Mouse (Mus musculus) megakaryocyte, embryonic 14.5 days (primary cell): ENCODE results near the gene Drd2. TPM values are rescaled to one million over a fixed set of nuclear protein-coding genes. Genes with fewer than 3 reads are reported as not detected.

Source experiments
- H3K27me3 ChIP-seq: replicated peaks from 2 replicates; pipeline ENCODE3; 2012; ENCODE audit warnings: inconsistent platforms
- H3K36me3 ChIP-seq: replicated peaks from 2 replicates; pipeline ENCODE3; 2012; ENCODE audit warnings: low read length, inconsistent platforms, mixed read lengths
- H3K4me1 ChIP-seq: 2 replicates; pipeline ENCODE4 v1.6.1; 2012; ENCODE audit warnings: inconsistent platforms
- H3K4me3 ChIP-seq: replicated peaks from 2 replicates; pipeline ENCODE3; 2012; ENCODE audit warnings: moderate library complexity, mild to moderate bottlenecking, inconsistent platforms
- H3K9me3 ChIP-seq: 2 replicates; pipeline ENCODE4 v1.6.1; 2012; ENCODE audit warnings: inconsistent platforms
- FLI1 ChIP-seq: IDR thresholded peaks from 2 replicates; pipeline ENCODE4 v1.6.1; 2012; ENCODE audit warnings: low read length, inconsistent platforms, mixed read lengths
- GATA1 ChIP-seq: IDR thresholded peaks from 3 replicates; pipeline ENCODE4 v1.6.1; 2012; ENCODE audit warnings: mixed read lengths, low read length, inconsistent platforms, borderline replicate concordance
- polyA plus RNA-seq: library from polyadenylated mRNA; stranded (reverse); fragments of >175 nt; gene quantifications from 2 replicates; pipeline ENCODE4 v1.2.3, GENCODE M21; 2012; ENCODE audit warnings: low replicate concordance; ENCODE audit not compliant: insufficient read depth

Gene Drd2
- polyA plus RNA-seq, 1 experiment, result 0.09 TPM

DNA sequence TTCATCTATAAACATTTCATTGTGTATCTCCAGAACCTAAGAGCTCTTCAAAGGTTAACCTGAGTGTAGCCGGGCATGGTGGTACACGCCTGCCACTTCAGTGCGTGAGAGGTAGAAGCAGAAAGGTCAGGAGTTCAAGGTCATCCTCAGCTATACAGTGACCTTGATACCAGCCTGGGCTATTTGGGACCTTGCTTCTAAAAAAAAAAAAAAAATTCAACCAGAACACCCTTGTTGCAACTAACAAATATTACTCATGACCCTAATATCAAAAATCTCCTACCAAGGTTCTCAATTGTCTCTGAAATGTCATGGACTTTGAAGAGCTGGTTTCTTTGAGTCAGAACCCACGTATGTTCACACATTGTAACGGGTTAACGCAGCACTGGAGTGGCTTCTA lies 44.4 kb downstream of the Drd2 start:
- Histone ChIP-seq H3K9me3 (no peaks in the 10 kb centered on the region), H3K4me3 (no peak overlapping the region), H3K4me1 (no peaks in the 10 kb centered on the region), H3K36me3 (no peaks in the 10 kb centered on the region), H3K27me3 (no peaks in the 10 kb centered on the region)
- TF ChIP-seq FLI1 (no peak), GATA1 (no peak)

DNA sequence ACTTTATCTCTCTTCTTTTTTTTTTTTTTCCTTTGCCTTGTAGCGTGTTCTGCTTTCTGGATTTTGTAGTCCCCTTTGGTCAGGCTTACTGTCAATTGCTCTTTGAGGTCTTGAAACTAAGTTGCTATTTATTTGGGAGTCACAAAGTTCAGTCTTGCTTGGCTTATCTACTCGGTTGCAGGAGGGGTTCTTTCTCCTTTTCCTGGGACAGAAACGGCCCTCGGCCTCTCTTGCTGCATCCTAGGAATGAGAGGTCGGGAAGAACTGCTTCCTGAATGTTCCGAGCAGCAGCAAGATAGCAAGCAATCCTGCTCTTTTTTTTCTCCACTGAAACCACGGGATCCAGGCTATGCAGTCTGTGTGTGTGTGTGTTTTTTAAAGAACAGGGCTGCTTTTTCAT lies 44.9 kb downstream of the Drd2 start:
- TF ChIP-seq FLI1 (no peak), GATA1 (no peak)
- Histone ChIP-seq H3K9me3 (no peaks in the 10 kb centered on the region), H3K4me1 (no peaks in the 10 kb centered on the region), H3K36me3 (no peaks in the 10 kb centered on the region), H3K27me3 (no peaks in the 10 kb centered on the region), H3K4me3 (no peak overlapping the region)

DNA sequence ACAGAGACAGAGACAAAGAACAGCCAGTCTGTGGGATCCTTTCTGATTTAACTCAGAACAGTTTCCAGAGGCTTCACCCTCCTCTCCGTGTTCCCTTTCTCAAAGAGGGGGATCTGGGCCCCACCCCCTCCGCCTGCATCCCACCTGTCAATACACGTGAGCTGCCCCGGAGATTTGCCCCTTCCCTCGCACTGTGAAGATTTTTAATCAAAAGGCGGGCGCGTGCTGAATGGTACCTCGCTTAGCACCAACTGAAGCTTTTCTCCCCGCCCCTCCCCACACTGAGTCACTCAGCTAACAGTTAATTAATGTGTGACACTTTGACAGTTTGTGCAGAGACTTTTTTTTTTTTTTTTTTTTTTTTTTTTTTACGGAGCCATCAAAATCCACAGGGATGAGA lies 45.7 kb downstream of the Drd2 start:
- TF ChIP-seq FLI1 (no peak), GATA1 (no peak)
- Histone ChIP-seq H3K27me3 (no peaks in the 10 kb centered on the region), H3K36me3 (no peaks in the 10 kb centered on the region), H3K4me1 (no peaks in the 10 kb centered on the region), H3K4me3 (no peak overlapping the region), H3K9me3 (no peaks in the 10 kb centered on the region)

DNA sequence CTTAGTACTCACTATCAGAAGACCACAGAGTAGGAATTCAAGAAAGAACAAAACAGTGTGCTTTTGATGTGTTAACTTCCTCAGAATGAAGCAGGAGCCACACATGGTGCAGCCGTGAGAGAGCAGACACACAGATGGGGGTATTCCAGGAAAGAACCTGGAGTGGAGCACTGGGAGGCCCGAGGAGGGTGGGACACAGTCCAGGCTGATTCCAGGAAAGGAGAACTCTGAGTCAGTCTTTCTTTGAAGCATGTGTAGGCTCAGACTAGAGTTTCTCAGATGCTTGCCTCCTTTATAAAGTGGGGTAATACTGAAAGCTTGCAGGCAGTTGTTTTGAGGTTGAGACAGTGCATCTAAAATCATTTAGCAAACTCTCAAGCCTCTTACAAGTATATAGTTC lies 51.8 kb downstream of the Drd2 start:
- TF ChIP-seq GATA1 (no peak), FLI1 (no peak)
- no peaks in the 10 kb centered on the region for H3K27me3 ChIP-seq
- H3K4me3 ChIP-seq, result no peak overlapping the region
- no peaks in the 10 kb centered on the region for H3K9me3 ChIP-seq
- no peaks in the 10 kb centered on the region for H3K36me3 ChIP-seq
- no peaks in the 10 kb centered on the region for H3K4me1 ChIP-seq

DNA sequence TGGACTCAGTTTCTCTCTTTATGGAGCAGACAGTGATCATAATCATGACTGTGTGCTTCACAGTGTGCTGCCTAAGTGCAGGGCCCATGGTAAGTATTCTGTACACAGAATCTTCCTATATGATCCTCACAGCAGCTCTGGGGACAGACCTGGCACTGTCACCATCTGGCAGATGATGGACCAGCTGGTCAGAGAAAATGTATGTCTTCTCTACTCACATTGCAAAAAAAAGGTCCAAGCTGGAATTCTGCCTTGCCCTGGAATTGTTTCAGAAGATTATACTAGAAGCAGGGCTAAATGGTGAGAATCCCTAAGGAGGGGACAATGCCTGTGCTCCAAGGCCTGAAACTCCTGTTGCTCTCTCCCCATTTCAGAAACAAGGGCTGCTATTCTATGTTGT lies 55.6 kb downstream of the Drd2 start:
- Histone ChIP-seq H3K4me1 (no peaks in the 10 kb centered on the region), H3K27me3 (no peaks in the 10 kb centered on the region), H3K9me3 (0 out of 2 replicates have a peak, but pooled peaks cover 2% of the 10 kb centered on the region), H3K36me3 (no peaks in the 10 kb centered on the region), H3K4me3 (no peak overlapping the region)
- TF ChIP-seq FLI1 (no peak), GATA1 (no peak)

DNA sequence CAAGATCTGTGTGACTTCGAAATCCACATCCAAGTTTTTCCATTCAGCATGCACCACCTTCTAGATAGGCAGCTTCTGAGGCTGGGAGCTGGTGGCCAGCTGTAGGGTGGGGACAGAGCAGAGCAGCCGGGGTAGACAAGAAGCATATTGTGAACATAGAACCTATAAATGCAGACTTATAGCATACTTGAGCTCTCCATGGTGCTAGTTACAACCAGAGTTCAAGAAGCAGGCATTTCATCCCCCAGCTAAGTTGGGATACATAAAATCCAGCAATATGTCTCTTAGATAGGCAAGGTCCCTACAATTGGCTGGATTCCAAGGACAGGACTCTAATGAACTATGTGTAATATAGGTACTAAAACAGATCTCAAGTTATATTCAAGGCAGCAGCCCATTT lies 63.3 kb downstream of the Drd2 start:
- H3K36me3 ChIP-seq, result no peaks in the 10 kb centered on the region
- no peaks in the 10 kb centered on the region for H3K4me1 ChIP-seq
- no peak overlapping the region for H3K4me3 ChIP-seq
- H3K9me3 ChIP-seq, result peaks cover 21% of the 10 kb centered on the region; the same call in 1 of the 2 replicates
- TF ChIP-seq FLI1 (no peak), GATA1 (no peak)
- no peaks in the 10 kb centered on the region for H3K27me3 ChIP-seq

DNA sequence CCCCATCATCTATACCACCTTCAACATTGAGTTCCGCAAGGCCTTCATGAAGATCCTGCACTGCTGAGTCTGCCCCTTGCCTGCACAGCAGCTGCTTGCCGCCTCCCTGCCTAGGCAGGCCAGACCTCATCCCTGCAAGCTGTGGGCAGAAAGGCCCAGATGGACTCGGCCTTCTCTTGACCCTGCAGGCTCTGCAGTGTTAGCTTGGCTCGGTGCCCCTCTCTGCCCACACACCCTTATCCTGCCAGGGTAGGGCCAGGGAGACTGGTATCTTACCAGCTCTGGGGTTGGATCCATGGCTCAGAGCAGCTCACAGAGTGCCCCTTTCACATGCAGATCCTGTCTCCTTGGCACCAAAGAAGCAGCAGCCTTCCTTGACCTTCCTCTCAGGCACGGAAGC lies 66.6 kb downstream of the Drd2 start:
- TF ChIP-seq GATA1 (no peak), FLI1 (no peak)

DNA sequence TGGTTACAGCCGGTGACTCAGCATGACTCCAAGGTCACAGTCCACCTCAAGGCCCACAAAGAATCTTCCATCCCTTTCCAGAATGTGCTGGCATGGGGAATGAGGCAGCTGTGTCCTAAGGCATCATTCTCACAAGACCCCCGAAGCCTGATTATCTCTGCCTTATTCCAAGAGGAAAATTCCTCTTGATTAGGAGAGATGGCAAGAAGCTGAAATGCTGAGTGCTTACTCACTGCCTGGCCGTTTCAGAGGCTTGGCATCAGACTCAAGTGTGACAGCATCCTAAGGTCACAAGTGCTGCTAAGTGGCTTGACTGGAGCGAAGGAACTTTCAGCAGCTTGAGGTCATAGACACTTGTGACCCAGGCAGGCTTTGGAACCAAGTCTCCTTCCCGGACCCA lies 70.2 kb downstream of the Drd2 start:
- Histone ChIP-seq H3K36me3 (no peaks in the 10 kb centered on the region), H3K4me1 (no peaks in the 10 kb centered on the region), H3K4me3 (no peak overlapping the region), H3K27me3 (no peaks in the 10 kb centered on the region), H3K9me3 (peaks cover 5% of the 10 kb centered on the region; the same call in 1 of the 2 replicates)
- no peak for TF ChIP-seq GATA1
- no peak for TF ChIP-seq FLI1

More for the DNA sequence above, 66.6 kb downstream of the Drd2 start:
- no peaks in the 10 kb centered on the region for H3K36me3 ChIP-seq
- no peak overlapping the region for H3K4me3 ChIP-seq
- peaks cover 16% of the 10 kb centered on the region; the same call in 1 of the 2 replicates for H3K9me3 ChIP-seq
- no peaks in the 10 kb centered on the region for H3K27me3 ChIP-seq
- H3K4me1 ChIP-seq, result no peaks in the 10 kb centered on the region

DNA sequence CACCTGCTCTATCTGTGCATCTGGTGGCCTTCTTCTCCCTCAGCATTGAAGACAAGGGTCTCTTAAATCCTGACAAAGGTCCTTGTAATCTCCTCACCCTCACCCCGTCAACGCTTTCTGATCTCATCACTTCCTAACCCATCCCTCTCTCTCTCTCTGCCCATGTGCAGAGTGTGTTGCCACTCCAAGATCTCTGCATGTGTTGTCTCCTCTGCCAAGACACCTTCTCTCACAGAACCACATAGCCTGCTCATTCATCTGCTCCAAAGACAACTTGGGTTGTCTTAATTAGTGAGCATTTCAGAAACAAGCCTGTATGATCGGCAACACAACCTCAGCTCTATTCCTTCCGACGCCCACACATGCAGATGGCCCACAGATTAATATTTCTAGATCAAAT lies 83.4 kb downstream of the Drd2 start:
- TF ChIP-seq GATA1 (no peak), FLI1 (no peak)
- Histone ChIP-seq H3K27me3 (no peaks in the 10 kb centered on the region), H3K4me1 (no peaks in the 10 kb centered on the region), H3K4me3 (no peak overlapping the region), H3K9me3 (0 out of 2 replicates have a peak, but pooled peaks cover 4% of the 10 kb centered on the region), H3K36me3 (no peaks in the 10 kb centered on the region)

DNA sequence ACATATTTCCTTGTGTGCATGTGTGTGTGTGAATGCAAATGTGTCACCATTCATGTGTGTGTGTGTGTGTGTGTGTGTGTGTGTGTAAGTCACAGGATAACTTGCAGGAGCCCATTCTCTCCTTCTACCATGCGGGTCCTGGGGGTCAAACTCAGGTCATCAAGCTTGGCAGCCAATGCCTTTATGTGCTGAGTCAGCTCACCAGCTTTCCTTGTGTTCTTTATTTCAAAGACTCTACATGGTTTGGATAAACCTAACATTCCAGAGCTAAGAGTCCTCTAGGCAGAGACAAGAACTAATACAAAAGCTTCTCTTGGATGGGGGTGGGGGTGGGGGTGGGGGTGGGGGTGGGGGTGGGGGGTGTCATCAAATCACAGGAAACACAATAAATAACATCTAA lies 85.2 kb downstream of the Drd2 start:
- no peaks in the 10 kb centered on the region for H3K27me3 ChIP-seq
- 0 out of 2 replicates have a peak, but pooled peaks cover 4% of the 10 kb centered on the region for H3K9me3 ChIP-seq
- H3K4me1 ChIP-seq, result no peaks in the 10 kb centered on the region
- H3K36me3 ChIP-seq, result no peaks in the 10 kb centered on the region
- TF ChIP-seq GATA1, result no peak
- no peak for TF ChIP-seq FLI1
- H3K4me3 ChIP-seq, result no peak overlapping the region

DNA sequence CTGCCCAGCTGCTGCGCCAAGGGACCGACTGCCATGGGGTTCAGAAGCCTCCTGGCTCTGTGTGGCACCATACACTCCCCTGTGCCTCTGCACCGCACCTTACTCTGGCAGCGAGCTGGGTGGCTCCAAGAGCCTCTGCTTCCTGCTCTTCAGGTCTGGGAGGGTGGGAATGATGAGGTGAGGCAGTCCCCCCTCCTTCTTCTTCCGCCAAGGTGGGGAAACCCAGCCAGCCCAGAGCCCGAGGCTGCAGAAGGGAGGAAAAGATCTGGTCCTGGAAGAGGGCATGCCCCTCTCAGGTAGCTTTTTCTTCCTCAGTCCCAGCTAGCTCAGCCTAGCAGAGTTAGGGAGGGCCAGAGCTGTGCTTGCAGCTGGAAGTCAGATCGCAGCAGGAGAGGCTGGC lies 86.5 kb downstream of the Drd2 start, which contains the start of gene Ankk1:
TSS of gene Ankk1 (minus strand) at position 101 of the 400 bp plus-strand sequence.
- H3K9me3 ChIP-seq, result no peaks in the 10 kb centered on the region; the same call in 1 of the 2 replicates
- TF ChIP-seq FLI1, result no peak
- TF ChIP-seq GATA1, result no peak
- H3K4me1 ChIP-seq, result no peaks in the 10 kb centered on the region
- no peaks in the 10 kb centered on the region for H3K36me3 ChIP-seq
- H3K27me3 ChIP-seq, result no peaks in the 10 kb centered on the region
- H3K4me3 ChIP-seq, result no peak within 1 kb of the TSS
